Mouse (Mus musculus): ENCODE measurements at regions not wholly inside any gene's neighbourhood (a gene's known extent, or its start where the extent isn't known, plus 50 kb on each side); places are given as distances from the start of the nearest gene placed in this dataset.

DNA sequence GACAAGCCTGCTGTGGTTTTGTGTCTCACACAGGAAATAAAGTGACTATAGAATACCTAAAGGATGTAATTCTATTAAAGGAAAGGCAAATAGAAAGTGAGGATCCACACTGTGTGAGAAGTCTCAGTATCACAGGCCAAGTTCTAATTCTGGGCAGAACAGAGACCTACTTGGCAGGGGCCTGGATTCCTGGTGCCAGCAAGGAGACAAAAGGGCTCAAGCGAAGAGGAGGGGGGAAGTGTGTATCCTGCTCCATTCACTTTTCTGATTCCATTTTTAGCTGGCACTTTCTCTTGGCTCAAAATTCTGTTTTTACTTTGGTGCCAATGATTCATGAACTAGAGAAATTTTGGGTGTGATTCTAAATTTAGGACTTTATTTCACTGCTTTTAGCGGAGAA lies 310.5 kb upstream of the 4930583I09Rik start:
- Histone ChIP-seq H3K27ac (ENCODE audit: low read length) (peak overlapping the region; percentile 10; the same call in 1 of the 2 replicates), H3K27me3 (replicated peaks; ENCODE audit: control insufficient read depth, insufficient read depth, low read length) (no peaks in the 10 kb centered on the region), H3K9me3 (ENCODE audit: control insufficient read depth, low read length) (peaks cover 2% of the 10 kb centered on the region; the same call in 1 of the 2 replicates), H3K4me2 (ENCODE audit: low read length) (peak overlapping the region; percentile 32; the same call in 1 of the 2 replicates), H3K9ac (replicated peaks; ENCODE audit: low read depth, low read length) (no peak overlapping the region), H3K36me3 (ENCODE audit: control insufficient read depth, insufficient read depth) (no peaks in the 10 kb centered on the region), H3K4me3 (replicated peaks; ENCODE audit: low read length) (no peak overlapping the region), H3K4me1 (replicated peaks; ENCODE audit: control insufficient read depth, insufficient read depth, low read length) (peaks cover 6% of the 10 kb centered on the region)
- WGBS = 36% methylated on average over 2 of the region's 2 CpGs
- peak; percentile 98 for ATAC-seq

DNA sequence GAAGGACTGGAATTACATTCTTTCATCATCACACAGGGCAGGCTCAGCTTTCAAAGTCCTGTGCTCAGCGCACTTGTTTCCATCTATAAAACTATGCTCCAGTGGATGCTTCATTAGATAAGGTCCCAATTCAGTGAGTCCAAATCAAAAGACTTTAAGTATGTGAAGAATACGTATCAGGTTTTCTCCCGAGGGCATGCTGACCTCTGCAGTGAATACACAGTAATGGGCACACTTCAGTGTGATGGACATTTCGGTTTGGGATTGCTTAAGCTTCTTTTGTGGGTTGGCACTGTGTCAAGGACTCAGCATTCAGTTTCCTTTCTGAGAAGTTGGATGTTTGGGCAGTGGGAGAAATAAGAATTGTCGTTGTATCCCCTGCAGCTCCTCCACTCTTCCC lies 278.8 kb upstream of the 4930583I09Rik start:
- Histone ChIP-seq H3K36me3 (ENCODE audit: control insufficient read depth, insufficient read depth) (no peaks in the 10 kb centered on the region), H3K4me2 (ENCODE audit: low read length) (no peak overlapping the region), H3K27ac (ENCODE audit: low read length) (no peak overlapping the region), H3K4me1 (replicated peaks; ENCODE audit: control insufficient read depth, insufficient read depth, low read length) (no peaks in the 10 kb centered on the region), H3K9me3 (ENCODE audit: control insufficient read depth, low read length) (no peaks in the 10 kb centered on the region), H3K27me3 (replicated peaks; ENCODE audit: control insufficient read depth, insufficient read depth, low read length) (no peaks in the 10 kb centered on the region), H3K9ac (replicated peaks; ENCODE audit: low read depth, low read length) (no peak overlapping the region), H3K4me3 (replicated peaks; ENCODE audit: low read length) (no peak overlapping the region)
- 31% methylated on average over 5 of the region's 5 CpGs for WGBS
- ATAC-seq = no peak

DNA sequence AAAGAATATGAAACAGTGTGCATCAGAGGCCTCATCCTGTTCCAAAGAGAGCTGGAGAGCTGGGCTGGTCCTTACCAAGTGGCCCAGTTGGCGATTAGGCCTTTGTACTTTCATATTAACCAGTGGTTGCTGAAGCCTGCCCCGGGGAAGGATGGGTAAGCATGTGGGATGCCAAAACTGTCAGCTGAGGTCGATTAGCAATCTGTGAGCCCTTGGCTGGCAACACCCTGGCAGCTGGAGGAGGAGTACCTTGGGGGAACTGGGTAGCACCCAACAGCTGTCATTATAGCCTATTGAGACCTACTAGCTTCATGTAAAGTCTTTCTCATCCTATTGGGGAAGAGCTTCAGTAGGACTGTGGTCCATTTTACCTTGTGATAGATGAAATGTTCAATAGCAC lies 277.2 kb upstream of the 4930583I09Rik start:
- WGBS = 61% methylated on average over 3 of the region's 3 CpGs
- H3K4me1 ChIP-seq (replicated peaks; ENCODE audit: control insufficient read depth, insufficient read depth, low read length) = no peaks in the 10 kb centered on the region
- no peak overlapping the region for H3K4me2 ChIP-seq (ENCODE audit: low read length)
- no peak overlapping the region for H3K9ac ChIP-seq (replicated peaks; ENCODE audit: low read depth, low read length)
- no peaks in the 10 kb centered on the region for H3K9me3 ChIP-seq (ENCODE audit: control insufficient read depth, low read length)
- ATAC-seq = no peak
- no peaks in the 10 kb centered on the region for H3K36me3 ChIP-seq (ENCODE audit: control insufficient read depth, insufficient read depth)
- no peaks in the 10 kb centered on the region for H3K27me3 ChIP-seq (replicated peaks; ENCODE audit: control insufficient read depth, insufficient read depth, low read length)
- H3K4me3 ChIP-seq (replicated peaks; ENCODE audit: low read length) = no peak overlapping the region
- H3K27ac ChIP-seq (ENCODE audit: low read length) = no peak overlapping the region

DNA sequence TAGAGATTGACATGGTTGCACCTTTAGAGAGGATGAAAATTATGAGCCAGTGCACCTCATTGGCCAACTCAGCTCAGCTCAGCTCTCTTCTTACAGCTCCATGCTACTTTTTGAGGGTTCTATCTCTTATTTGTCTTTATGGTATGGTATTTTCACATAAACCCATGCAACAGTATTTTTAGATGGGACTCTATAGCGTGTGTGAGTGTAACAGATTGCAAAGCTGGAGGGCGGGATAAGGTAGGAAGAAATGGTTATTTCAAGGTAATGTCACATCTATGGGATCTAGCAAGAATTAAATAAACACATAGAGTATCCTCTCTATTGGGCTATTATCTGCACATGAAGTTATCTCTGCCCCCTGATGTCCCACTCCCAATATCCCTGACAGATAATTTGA lies 269.8 kb upstream of the 4930583I09Rik start:
- Histone ChIP-seq H3K9me3 (ENCODE audit: control insufficient read depth, low read length) (no peaks in the 10 kb centered on the region), H3K4me2 (ENCODE audit: low read length) (no peak overlapping the region), H3K9ac (replicated peaks; ENCODE audit: low read depth, low read length) (no peak overlapping the region), H3K27me3 (replicated peaks; ENCODE audit: control insufficient read depth, insufficient read depth, low read length) (no peaks in the 10 kb centered on the region), H3K36me3 (ENCODE audit: control insufficient read depth, insufficient read depth) (no peaks in the 10 kb centered on the region), H3K27ac (ENCODE audit: low read length) (no peak overlapping the region), H3K4me3 (replicated peaks; ENCODE audit: low read length) (no peak overlapping the region), H3K4me1 (replicated peaks; ENCODE audit: control insufficient read depth, insufficient read depth, low read length) (no peaks in the 10 kb centered on the region)
- 93% methylated on average over 2 of the region's 2 CpGs for WGBS
- ATAC-seq = no peak

DNA sequence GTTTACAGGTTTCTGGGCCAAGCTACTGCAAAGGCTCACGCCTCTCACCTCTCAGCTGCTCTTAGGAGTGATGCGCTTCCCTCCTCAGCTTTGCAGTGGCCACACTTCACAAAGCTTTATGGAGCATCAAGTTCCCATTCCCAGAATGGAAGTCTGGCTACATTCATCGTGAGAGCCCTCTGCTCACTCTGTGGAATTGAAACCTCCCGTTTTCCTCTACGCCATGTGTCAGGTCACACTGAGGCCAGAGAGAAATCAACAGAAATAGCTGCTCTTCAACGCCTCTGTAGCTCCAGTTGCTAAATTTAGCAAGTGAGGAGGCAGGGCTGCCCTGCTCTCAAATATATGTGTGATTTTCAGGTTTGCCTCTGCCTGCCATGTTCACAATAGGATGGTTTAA lies 265.3 kb upstream of the 4930583I09Rik start:
- H3K4me1 ChIP-seq (replicated peaks; ENCODE audit: control insufficient read depth, insufficient read depth, low read length) = no peaks in the 10 kb centered on the region

DNA sequence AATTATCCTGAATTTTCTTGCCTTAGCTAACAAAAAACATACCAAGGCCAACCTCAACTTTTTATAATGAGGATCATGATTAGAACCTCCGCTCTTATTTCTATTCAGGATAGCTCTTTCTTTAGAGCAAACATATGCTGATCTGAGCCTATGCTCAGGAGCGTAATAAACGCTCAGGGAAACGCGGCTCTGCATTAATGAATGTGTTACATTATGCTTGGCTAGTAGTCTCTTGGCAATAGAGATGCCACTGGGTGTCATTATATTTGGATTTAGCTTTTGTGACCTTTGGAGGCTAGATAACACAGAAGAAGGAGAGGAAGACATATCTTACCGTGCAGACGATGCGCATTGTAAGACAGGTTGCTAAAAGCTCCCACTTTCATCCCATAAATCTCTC lies 246.4 kb upstream of the 4930583I09Rik start:
- Histone ChIP-seq H3K4me3 (replicated peaks; ENCODE audit: low read length) (no peak overlapping the region), H3K9me3 (ENCODE audit: control insufficient read depth, low read length) (no peaks in the 10 kb centered on the region), H3K9ac (replicated peaks; ENCODE audit: low read depth, low read length) (no peak overlapping the region), H3K4me1 (replicated peaks; ENCODE audit: control insufficient read depth, insufficient read depth, low read length) (peaks cover 8% of the 10 kb centered on the region), H3K27ac (ENCODE audit: low read length) (0 out of 2 replicates have a peak overlapping the region, but pooled peaks have one; percentile 10), H3K4me2 (ENCODE audit: low read length) (no peak overlapping the region), H3K36me3 (ENCODE audit: control insufficient read depth, insufficient read depth) (no peaks in the 10 kb centered on the region), H3K27me3 (replicated peaks; ENCODE audit: control insufficient read depth, insufficient read depth, low read length) (no peaks in the 10 kb centered on the region)
- 48% methylated on average over 8 of the region's 8 CpGs for WGBS
- ATAC-seq = peak; percentile 43; the same call in 1 of the 2 replicates

More for the DNA sequence above, 265.3 kb upstream of the 4930583I09Rik start:
- H3K4me2 ChIP-seq (ENCODE audit: low read length) = no peak overlapping the region
- no peak overlapping the region for H3K27ac ChIP-seq (ENCODE audit: low read length)
- no peak overlapping the region for H3K9ac ChIP-seq (replicated peaks; ENCODE audit: low read depth, low read length)
- 86% methylated on average over 6 of the region's 6 CpGs for WGBS
- no peaks in the 10 kb centered on the region for H3K27me3 ChIP-seq (replicated peaks; ENCODE audit: control insufficient read depth, insufficient read depth, low read length)
- H3K9me3 ChIP-seq (ENCODE audit: control insufficient read depth, low read length) = no peaks in the 10 kb centered on the region
- H3K36me3 ChIP-seq (ENCODE audit: control insufficient read depth, insufficient read depth) = no peaks in the 10 kb centered on the region
- H3K4me3 ChIP-seq (replicated peaks; ENCODE audit: low read length) = no peak overlapping the region
- no peak for ATAC-seq

DNA sequence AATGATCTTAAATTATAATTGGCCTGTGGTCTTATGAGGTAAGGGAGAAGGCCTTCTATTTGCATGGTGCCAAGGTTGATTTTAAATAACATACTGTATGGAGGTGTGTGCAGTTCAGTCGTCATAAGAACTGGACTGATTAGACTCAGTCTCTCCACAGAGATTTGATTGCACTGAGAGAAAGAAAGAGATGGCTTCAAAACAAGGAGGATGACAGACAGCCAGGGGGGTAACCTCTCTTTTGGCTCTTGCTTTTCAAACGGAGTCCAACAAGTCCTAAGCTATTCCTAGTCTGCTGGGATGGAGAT lies 245.9 kb upstream of the 4930583I09Rik start:
- no peak overlapping the region for H3K4me3 ChIP-seq (replicated peaks; ENCODE audit: low read length)
- H3K36me3 ChIP-seq (ENCODE audit: control insufficient read depth, insufficient read depth) = no peaks in the 10 kb centered on the region
- H3K9me3 ChIP-seq (ENCODE audit: control insufficient read depth, low read length) = no peaks in the 10 kb centered on the region
- no peak overlapping the region for H3K9ac ChIP-seq (replicated peaks; ENCODE audit: low read depth, low read length)
- H3K27me3 ChIP-seq (replicated peaks; ENCODE audit: control insufficient read depth, insufficient read depth, low read length) = no peaks in the 10 kb centered on the region
- 31% methylated on average over 2 of the region's 2 CpGs for WGBS
- H3K4me2 ChIP-seq (ENCODE audit: low read length) = no peak overlapping the region
- peak; percentile 75 for ATAC-seq
- peaks cover 8% of the 10 kb centered on the region for H3K4me1 ChIP-seq (replicated peaks; ENCODE audit: control insufficient read depth, insufficient read depth, low read length)
- no peak overlapping the region for H3K27ac ChIP-seq (ENCODE audit: low read length)

DNA sequence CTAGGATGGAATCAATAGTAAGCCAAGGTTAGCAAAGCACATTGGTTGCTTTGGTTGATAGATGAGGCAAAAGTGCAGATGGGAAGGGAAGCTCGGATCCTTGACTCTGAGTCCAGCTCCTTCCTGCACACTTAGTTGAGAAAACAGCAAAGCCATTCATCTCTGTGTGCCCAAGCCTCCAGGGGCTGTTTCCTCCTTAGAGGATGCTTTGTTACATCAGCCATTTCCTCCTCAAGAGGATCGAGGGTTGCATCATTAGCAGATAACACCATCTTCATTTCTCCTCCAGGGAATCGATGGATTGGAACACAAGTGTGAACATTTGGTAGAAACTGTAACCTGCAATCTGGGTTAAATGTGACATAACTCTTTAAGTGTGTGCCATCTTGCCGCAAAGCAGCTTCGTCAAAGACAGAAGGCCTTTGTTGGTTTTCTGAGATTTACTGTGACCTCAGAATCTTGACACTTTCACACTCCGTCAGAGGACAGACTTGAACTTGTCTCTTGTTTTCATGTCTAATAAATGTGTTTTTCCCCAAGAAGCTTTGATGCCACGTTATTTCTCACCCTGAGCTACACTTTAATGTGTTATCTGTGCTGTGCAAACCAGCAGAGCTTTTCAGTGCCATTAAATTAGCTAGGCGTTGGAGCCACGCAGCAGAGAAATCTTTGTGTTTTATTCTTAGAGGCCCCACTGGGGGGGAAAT lies 245.4 kb upstream of the 4930583I09Rik start:
- H3K4me1 ChIP-seq (replicated peaks; ENCODE audit: control insufficient read depth, insufficient read depth, low read length) = peaks cover 8% of the 10 kb centered on the region
- H3K4me3 ChIP-seq (replicated peaks; ENCODE audit: low read length) = no peak overlapping the region
- no peaks in the 10 kb centered on the region for H3K9me3 ChIP-seq (ENCODE audit: control insufficient read depth, low read length)
- peak; percentile 68 for ATAC-seq
- H3K9ac ChIP-seq (replicated peaks; ENCODE audit: low read depth, low read length) = no peak overlapping the region
- H3K36me3 ChIP-seq (ENCODE audit: control insufficient read depth, insufficient read depth) = no peaks in the 10 kb centered on the region
- no peaks in the 10 kb centered on the region for H3K27me3 ChIP-seq (replicated peaks; ENCODE audit: control insufficient read depth, insufficient read depth, low read length)
- H3K4me2 ChIP-seq (ENCODE audit: low read length) = no peak overlapping the region
- WGBS = 28% methylated on average over 9 of the region's 9 CpGs
- no peak overlapping the region for H3K27ac ChIP-seq (ENCODE audit: low read length)

DNA sequence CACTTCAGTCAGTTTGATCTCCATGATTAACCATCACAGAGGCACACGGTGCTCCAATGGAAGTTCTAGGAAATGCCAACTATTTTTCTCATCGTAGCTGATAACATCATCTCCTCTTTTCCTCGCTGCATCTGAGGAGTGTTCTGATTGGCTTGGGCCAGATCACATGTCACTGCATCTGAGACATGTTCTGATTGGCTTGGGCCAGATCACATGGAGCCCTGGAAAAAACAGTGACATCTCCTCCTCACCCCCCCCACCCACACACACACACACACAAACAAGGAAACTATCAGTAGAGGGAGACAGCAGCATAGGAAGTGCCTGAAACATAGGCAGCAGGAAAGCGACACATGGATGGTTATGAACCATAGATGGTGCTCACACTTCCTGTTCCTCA lies 239.0 kb upstream of the 4930583I09Rik start:
- H3K36me3 ChIP-seq (ENCODE audit: control insufficient read depth, insufficient read depth) = no peaks in the 10 kb centered on the region
- ATAC-seq = no peak
- H3K27me3 ChIP-seq (replicated peaks; ENCODE audit: control insufficient read depth, insufficient read depth, low read length) = no peaks in the 10 kb centered on the region
- H3K4me3 ChIP-seq (replicated peaks; ENCODE audit: low read length) = no peak overlapping the region
- 95% methylated on average over 4 of the region's 4 CpGs for WGBS
- H3K9ac ChIP-seq (replicated peaks; ENCODE audit: low read depth, low read length) = no peak overlapping the region
- no peak overlapping the region for H3K4me2 ChIP-seq (ENCODE audit: low read length)
- no peak overlapping the region for H3K27ac ChIP-seq (ENCODE audit: low read length)
- no peaks in the 10 kb centered on the region for H3K9me3 ChIP-seq (ENCODE audit: control insufficient read depth, low read length)
- no peaks in the 10 kb centered on the region for H3K4me1 ChIP-seq (replicated peaks; ENCODE audit: control insufficient read depth, insufficient read depth, low read length)

DNA sequence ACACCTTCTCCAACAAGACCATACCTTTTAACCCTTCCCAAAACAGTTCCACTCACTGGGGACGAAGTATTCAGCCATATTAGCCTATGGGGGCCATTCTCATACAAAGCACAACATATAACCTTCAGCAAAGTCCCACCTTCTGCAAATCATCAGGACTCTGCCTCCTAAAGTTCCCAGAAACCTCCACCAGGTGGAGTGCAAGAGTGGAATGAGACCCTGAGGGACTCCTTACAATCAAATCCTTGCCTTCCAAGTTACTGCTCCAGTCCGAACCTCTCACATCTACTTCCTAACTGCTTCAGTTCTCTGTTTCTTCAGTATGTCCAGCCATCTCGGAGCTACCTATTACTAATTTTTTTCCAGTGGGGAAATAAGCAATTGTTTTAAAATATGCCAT lies 235.2 kb upstream of the 4930583I09Rik start:
- Histone ChIP-seq H3K27ac (ENCODE audit: low read length) (no peak overlapping the region), H3K9me3 (ENCODE audit: control insufficient read depth, low read length) (no peaks in the 10 kb centered on the region), H3K4me2 (ENCODE audit: low read length) (no peak overlapping the region), H3K9ac (replicated peaks; ENCODE audit: low read depth, low read length) (no peak overlapping the region), H3K4me3 (replicated peaks; ENCODE audit: low read length) (no peak overlapping the region), H3K27me3 (replicated peaks; ENCODE audit: control insufficient read depth, insufficient read depth, low read length) (no peaks in the 10 kb centered on the region), H3K36me3 (ENCODE audit: control insufficient read depth, insufficient read depth) (no peaks in the 10 kb centered on the region), H3K4me1 (replicated peaks; ENCODE audit: control insufficient read depth, insufficient read depth, low read length) (no peaks in the 10 kb centered on the region)
- ATAC-seq = no peak
- 58% methylated on average over 3 of the region's 3 CpGs for WGBS

Data from forebrain, embryonic 16.5 days (tissue).